Mouse (Mus musculus) Patski (cell line): ENCODE data around the gene Tmed1. TPM values are rescaled to one million over a fixed set of nuclear protein-coding genes. Genes with fewer than 3 reads are reported as not detected.
"Not testable (repeated sequence)": the region's sequence is repeated elsewhere in the genome, so short reads cannot be mapped to it uniquely, and the experiment has no call there.

Experiments
- ATAC-seq: fragments of 100-300 bp; one replicate; pipeline ENCODE4 v1.8.0; 2021
- CTCF ChIA-PET: fragments of 350-600 bp; sonication (Branson Sonifier 250); formaldehyde crosslinking; loops from one replicate; lab custom pipeline; 2022; ENCODE audit warnings: inconsistent platforms; lab: Charles Lee
- POLR2A ChIA-PET: fragments of 350-600 bp; sonication (Branson Sonifier 250); formaldehyde crosslinking; loops from one replicate; lab custom pipeline; 2022; ENCODE audit warnings: antibody characterized with exemption, inconsistent platforms; lab: Charles Lee
- DNase-seq: peaks from one replicate; pipeline ENCODE4 v3.0.0-alpha.2; 2011; ENCODE audit warnings: low read depth, low spot score
- H3K27me3 ChIP-seq: fragments of 371-371 bp; one replicate; pipeline ENCODE4 v1.5.1; 2021
- CTCF ChIP-seq: fragments of 100-300 bp; IDR thresholded peaks from one replicate; pipeline ENCODE4 v1.5.1; 2021
- in situ Hi-C: fragments of 300-500 bp; cut with MboI; formaldehyde crosslinking; loops from 3 replicates; pipeline ENCODE4 v1.11.1; 2018; ENCODE audit warnings: low pct_unique_long_range_greater_than_20kb, mixed read lengths
- polyA plus RNA-seq: library from polyadenylated mRNA; unstranded; gene quantifications from one replicate; pipeline ENCODE4 v1.2.3, GENCODE M21; 2021

Gene Tmed1
- polyA plus RNA-seq, 1 experiment from 2014 or later = 63.0 TPM

GRCm38 (mm10) chr9:21546789-21547074, 36.7 kb upstream of the Tmed1 start, which contains the start of gene Carm1:
Gene Carm1, plus strand, starts transcription at chr9:21546894.
- CTCF ChIA-PET = interaction anchor here (0.7 kb wide), 1 partner anchor 74 kb away, joined by 3 read pairs; no protein-coding TSS in a partner anchor
- no peaks in the 10 kb centered on the region for H3K27me3 ChIP-seq
- POLR2A ChIA-PET = no interaction called here
- DNase-seq (no peak), ATAC-seq (no peak)
- in situ Hi-C loops = loop anchor here (5.0 kb wide), 1 partner anchor 46 kb away; the partner anchor contains the start of genes Timm29 and Yipf2
- no peak for TF ChIP-seq CTCF

- no peaks in the 10 kb centered on the region for H3K27me3 ChIP-seq
- CTCF ChIA-PET = interaction anchor here (0.7 to 1.3 kb wide), 9 partner anchors 9 to 73 kb away, joined by 3 to 6 read pairs (median 4); partner anchors contain the start of genes Timm29, Tmed1 and Yipf2
- ATAC-seq (peak; percentile 87), DNase-seq (peak; percentile 87)
- in situ Hi-C loops = loop anchor here (5.0 kb wide), 1 partner anchor 46 kb away; the partner anchor contains the start of genes Timm29 and Yipf2
- TF ChIP-seq CTCF = peak; percentile 96
- POLR2A ChIA-PET = interaction anchor here (1.0 to 1.2 kb wide), 2 partner anchors 12 to 37 kb away, joined by 3 to 4 read pairs; no protein-coding TSS in a partner anchor
Measured at GRCm38 (mm10) chr9:21545916-21546788, 36.1 kb upstream of the Tmed1 start.

- ATAC-seq = peak; percentile 21
- in situ Hi-C loops = loop anchor here (5.0 kb wide), 1 partner anchor 47 kb away; the partner anchor contains the start of genes Timm29 and Yipf2
- H3K27me3 ChIP-seq = no peaks in the 10 kb centered on the region
- POLR2A ChIA-PET = interaction anchor here (1.0 to 1.2 kb wide), 2 partner anchors 11 to 36 kb away, joined by 3 to 4 read pairs; no protein-coding TSS in a partner anchor
- CTCF ChIA-PET = interaction anchor here (0.7 to 1.3 kb wide), 8 partner anchors 10 to 56 kb away, joined by 3 to 6 read pairs (median 4); partner anchors contain the start of genes Timm29, Tmed1 and Yipf2
- DNase-seq = no peak
- no peak for TF ChIP-seq CTCF
Measured at GRCm38 (mm10) chr9:21545351-21545915, 35.4 kb upstream of the Tmed1 start.

- in situ Hi-C loops, ATAC-seq, DNase-seq, POLR2A ChIA-PET, H3K27me3 ChIP-seq, CTCF ChIA-PET: not testable (repeated sequence)
Measured at GRCm38 (mm10) chr9:21542001-21542400, 31.9 kb upstream of the Tmed1 start.

- no peaks in the 10 kb centered on the region for H3K27me3 ChIP-seq
- no peak for TF ChIP-seq CTCF
- ChIA-PET POLR2A (interaction anchor here (1.1 kb wide), 1 partner anchor 74 kb away, joined by 3 read pairs; no protein-coding TSS in a partner anchor), CTCF (no interaction called here)
- in situ Hi-C loops = no loop called here
- no peak for DNase-seq
- no peak for ATAC-seq
Measured at GRCm38 (mm10) chr9:21539981-21540753, 30.1 kb upstream of the Tmed1 start.

- ATAC-seq (no peak), DNase-seq (no peak)
- in situ Hi-C loops = no loop called here
- H3K27me3 ChIP-seq = no peaks in the 10 kb centered on the region
- POLR2A ChIA-PET = no interaction called here
- no peak for TF ChIP-seq CTCF
- CTCF ChIA-PET = no interaction called here
Measured at GRCm38 (mm10) chr9:21537009-21537408, 27.0 kb upstream of the Tmed1 start.

DNA sequence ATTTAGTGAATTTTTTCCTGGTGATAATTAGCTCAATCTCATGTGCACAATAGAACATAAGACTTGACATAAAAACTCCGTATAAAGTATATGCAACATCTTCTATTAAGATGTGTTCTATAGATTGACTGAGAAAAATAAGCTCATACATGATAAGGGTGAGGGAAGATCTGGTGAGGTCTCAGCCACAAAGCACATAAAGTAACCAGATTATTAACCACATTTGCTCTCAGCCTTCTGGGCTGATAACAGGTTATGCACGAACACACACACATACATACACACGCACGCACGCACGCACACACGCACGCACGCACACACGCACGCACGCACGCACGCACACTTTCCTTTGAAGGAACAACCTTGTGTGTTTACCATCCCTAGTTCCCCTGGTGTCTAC, 26.4 kb upstream of the Tmed1 start:
- H3K27me3 ChIP-seq = no peaks in the 10 kb centered on the region
- ChIA-PET POLR2A (no interaction called here), CTCF (interaction anchor here (1.1 kb wide), 1 partner anchor 27 kb away, joined by 3 read pairs; the partner anchor contains the start of gene Tmed1)
- in situ Hi-C loops = no loop called here
- no peak for TF ChIP-seq CTCF
- DNase-seq (no peak), ATAC-seq (no peak)

GRCm38 (mm10) chr9:21527917-21528324, 17.9 kb upstream of the Tmed1 start:
- TF ChIP-seq CTCF = no peak
- in situ Hi-C loops = no loop called here
- H3K27me3 ChIP-seq = no peaks in the 10 kb centered on the region
- no peak for ATAC-seq
- POLR2A ChIA-PET = no interaction called here
- no peak for DNase-seq
- CTCF ChIA-PET = no interaction called here

GRCm38 (mm10) chr9:21527100-21527801, 17.2 kb upstream of the Tmed1 start:
- no peak for TF ChIP-seq CTCF
- H3K27me3 ChIP-seq = no peaks in the 10 kb centered on the region
- no peak for DNase-seq
- CTCF ChIA-PET = no interaction called here
- POLR2A ChIA-PET = no interaction called here
- in situ Hi-C loops = no loop called here
- ATAC-seq = no peak

GRCm38 (mm10) chr9:21526634-21526944, 16.5 kb upstream of the Tmed1 start:
- DNase-seq (no peak), ATAC-seq (no peak)
- in situ Hi-C loops = no loop called here
- TF ChIP-seq CTCF = no peak
- no peaks in the 10 kb centered on the region for H3K27me3 ChIP-seq
- ChIA-PET POLR2A (no interaction called here), CTCF (no interaction called here)
